Comparison of ENCODE assay signal across 9 mouse cellular contexts in genomic region chr10:5549871-5550167, GRCm38 (mm10). TPM values are rescaled to one million over a fixed set of nuclear protein-coding genes. Genes with fewer than 3 reads are reported as not detected.
DNase-seq lines count a peak whose midpoint lies in the region; ATAC-seq lines count a peak whose summit lies in the region.
"Had no signal": no experiment of that assay in that cellular context is flagged by ENCODE, and none has a peak within 500 bp of the region (broad histone marks: within the 10 kb centered on the region; RNA-seq: fewer than 3 reads in every experiment).

No protein-coding gene starts in this region.

- peak overlapping the region; percentile 97 for H3K4me2 ChIP-seq in embryonic facial prominence, embryonic 12.5 days (replicated peaks)
- H3K4me2 ChIP-seq in hindbrain, embryonic 15.5 days: peak overlapping the region; percentile 84

- H3K4me1 ChIP-seq in embryonic facial prominence, embryonic 12.5 days: peaks cover 3% of the 10 kb centered on the region; the same call in 1 of the 2 replicates
- H3K4me1 ChIP-seq in hindbrain, embryonic 15.5 days (replicated peaks): peaks cover 18% of the 10 kb centered on the region

- peak overlapping the region; percentile 44; the same call in 1 of the 2 replicates for H3K9ac ChIP-seq in embryonic facial prominence, embryonic 12.5 days
- peak overlapping the region; percentile 87 for H3K9ac ChIP-seq in hindbrain, embryonic 15.5 days

- no peaks in the 10 kb centered on the region for H3K36me3 ChIP-seq in embryonic facial prominence, embryonic 12.5 days
- no peaks in the 10 kb centered on the region for H3K36me3 ChIP-seq in hindbrain, embryonic 15.5 days

- no peaks in the 10 kb centered on the region for H3K9me3 ChIP-seq in embryonic facial prominence, embryonic 12.5 days
- no peaks in the 10 kb centered on the region for H3K9me3 ChIP-seq in hindbrain, embryonic 15.5 days

- WGBS in embryonic facial prominence, embryonic 12.5 days: 11% methylated on average over 6 of the region's 6 CpGs
- WGBS in hindbrain, embryonic 15.5 days: 3% methylated on average over 6 of the region's 6 CpGs

- peaks cover 3% of the 10 kb centered on the region; the same call in 1 of the 2 replicates for H3K27me3 ChIP-seq in embryonic facial prominence, embryonic 12.5 days
- H3K27me3 ChIP-seq in hindbrain, embryonic 15.5 days: no peaks in the 10 kb centered on the region

- no peak for ATAC-seq in embryonic facial prominence, embryonic 12.5 days (ENCODE audit: insufficient number of reproducible peaks, insufficient read depth, low FRiP score, low TSS enrichment)
- no peak for ATAC-seq in hindbrain, embryonic 15.5 days (ENCODE audit: low FRiP score, low read depth)

- peak overlapping the region; percentile 46 for H3K4me3 ChIP-seq in embryonic facial prominence, embryonic 12.5 days
- H3K4me3 ChIP-seq in hindbrain, embryonic 15.5 days: peak overlapping the region; percentile 65
- H3K4me3 ChIP-seq: myocyte had no signal

- H3K27ac ChIP-seq in embryonic facial prominence, embryonic 12.5 days: no peak overlapping the region
- H3K27ac ChIP-seq in hindbrain, embryonic 15.5 days (replicated peaks): peak overlapping the region; percentile 90

- peak; percentile 83 for DNase-seq in cerebellum, adult 9-10 months
- DNase-seq in cerebellum, adult 11 months: no peak
- peak; percentile 43 for DNase-seq in lung, postnatal 25 days (ENCODE audit: low spot score)
- DNase-seq in urinary bladder, postnatal 25 days (ENCODE audit: low spot score): no peak
- no peak for DNase-seq in yolk sac, embryonic 10.5 days (ENCODE audit: low spot score)
- no peak for DNase-seq in cerebellum, adult 8-10 months

RNA-seq across cellular contexts. Expression of gene Syne1, which starts 1.5 kb away (rescaled TPM):
- 5.8 and 7.0 TPM in 2 replicates for polyA plus RNA-seq in embryonic facial prominence, embryonic 12.5 days (2016; fragmentation: Nextera tagmentation; extraction: Ambion mirVana)
- 15.2 and 18.5 TPM in 2 replicates for polyA plus RNA-seq in hindbrain, embryonic 15.5 days (2015; fragmentation: Nextera tagmentation; extraction: Ambion mirVana)

RNA-seq across cellular contexts. Expression of gene Myct1, which starts 43.8 kb away (rescaled TPM):
- polyA plus RNA-seq in embryonic facial prominence, embryonic 12.5 days (2016; fragmentation: Nextera tagmentation; extraction: Ambion mirVana): 3.9 and 4.4 TPM in 2 replicates
- 1.1 and 1.2 TPM in 2 replicates for polyA plus RNA-seq in hindbrain, embryonic 15.5 days (2015; fragmentation: Nextera tagmentation; extraction: Ambion mirVana)
- polyA plus RNA-seq: myocyte had no signal

Comparison
In these comparisons a context has a peak if more than half of its experiments do, and no peak if none do; other contexts are left out.
1. DNase-seq: peak in cerebellum, adult 9-10 months (single experiment) and lung, postnatal 25 days (single experiment); none in cerebellum, adult 11 months (single experiment), urinary bladder, postnatal 25 days (single experiment), yolk sac, embryonic 10.5 days (single experiment) and cerebellum, adult 8-10 months (single experiment).